Mouse (Mus musculus) hindbrain, embryonic 16.5 days (tissue): ENCODE measurements around the gene Ccdc120. TPM values are rescaled to one million over a fixed set of nuclear protein-coding genes. Genes with fewer than 3 reads are reported as not detected.
A peak's percentile ranks its signal among the peaks of the same experiment; 100 is the strongest.

ENCODE experiments used
- ATAC-seq: fragments of 200-750 bp; cut with Nextera tagmentation; 2 replicates; pipeline ENCODE4 v1.8.0; 2017; ENCODE audit warnings: moderate TSS enrichment, moderate library complexity
- H3K27ac ChIP-seq: fragments of 300-500 bp; sonication (generic); 2 replicates; pipeline ENCODE4 v1.5.1; 2014; ENCODE audit warnings: low read depth, mild to moderate bottlenecking, control low read depth, low read length, moderate library complexity
- H3K27me3 ChIP-seq: fragments of 300-500 bp; sonication (generic); replicated peaks from 2 replicates; pipeline ENCODE4 v1.6.1; 2014; ENCODE audit warnings: low read length; ENCODE audit not compliant: control insufficient read depth, insufficient read depth
- H3K36me3 ChIP-seq: fragments of 300-500 bp; sonication (generic); 2 replicates; pipeline ENCODE4 v1.6.1; 2014; ENCODE audit warnings: mild to moderate bottlenecking, low read length, moderate library complexity, mixed read lengths; ENCODE audit not compliant: control insufficient read depth, insufficient read depth
- H3K4me1 ChIP-seq: fragments of 300-500 bp; sonication (generic); 2 replicates; pipeline ENCODE4 v1.6.1; 2014; ENCODE audit warnings: low read depth, low read length; ENCODE audit not compliant: control insufficient read depth, insufficient read depth
- H3K4me2 ChIP-seq: fragments of 300-500 bp; sonication (generic); 2 replicates; pipeline ENCODE4 v1.6.1; 2014; ENCODE audit warnings: mild to moderate bottlenecking, low read length, control low read depth, moderate library complexity
- H3K4me3 ChIP-seq: fragments of 300-500 bp; sonication (generic); 2 replicates; pipeline ENCODE4 v1.5.1; 2014; ENCODE audit warnings: mild to moderate bottlenecking, low read length, control low read depth, moderate library complexity
- H3K9ac ChIP-seq: fragments of 300-500 bp; sonication (generic); 2 replicates; pipeline ENCODE4 v1.6.1; 2014; ENCODE audit warnings: low read depth, mild to moderate bottlenecking, control low read depth, low read length, moderate library complexity
- H3K9me3 ChIP-seq: fragments of 300-500 bp; sonication (generic); 2 replicates; pipeline ENCODE4 v1.6.1; 2014; ENCODE audit warnings: mild to moderate bottlenecking, low read length, moderate library complexity; ENCODE audit not compliant: control insufficient read depth
- WGBS: fragments of 180-500 bp; shearing (Covaris S2); extraction: QIAGEN DNeasy Blood & Tissue Kit; methylation state at CpG from one replicate; pipeline ENCODE4 v1.1.7; 2014; 5-methylcytosine and 5-hydroxymethylcytosine counted together
- polyA plus RNA-seq: library from polyadenylated mRNA; unstranded; fragments of >200 nt; fragmentation: Nextera tagmentation; extraction: Ambion mirVana; gene quantifications from 2 replicates; pipeline ENCODE4 v1.2.1, GENCODE M21; 2015

Gene Ccdc120
- polyA plus RNA-seq, 1 experiment from 2014 or later: 52.8 TPM

DNA sequence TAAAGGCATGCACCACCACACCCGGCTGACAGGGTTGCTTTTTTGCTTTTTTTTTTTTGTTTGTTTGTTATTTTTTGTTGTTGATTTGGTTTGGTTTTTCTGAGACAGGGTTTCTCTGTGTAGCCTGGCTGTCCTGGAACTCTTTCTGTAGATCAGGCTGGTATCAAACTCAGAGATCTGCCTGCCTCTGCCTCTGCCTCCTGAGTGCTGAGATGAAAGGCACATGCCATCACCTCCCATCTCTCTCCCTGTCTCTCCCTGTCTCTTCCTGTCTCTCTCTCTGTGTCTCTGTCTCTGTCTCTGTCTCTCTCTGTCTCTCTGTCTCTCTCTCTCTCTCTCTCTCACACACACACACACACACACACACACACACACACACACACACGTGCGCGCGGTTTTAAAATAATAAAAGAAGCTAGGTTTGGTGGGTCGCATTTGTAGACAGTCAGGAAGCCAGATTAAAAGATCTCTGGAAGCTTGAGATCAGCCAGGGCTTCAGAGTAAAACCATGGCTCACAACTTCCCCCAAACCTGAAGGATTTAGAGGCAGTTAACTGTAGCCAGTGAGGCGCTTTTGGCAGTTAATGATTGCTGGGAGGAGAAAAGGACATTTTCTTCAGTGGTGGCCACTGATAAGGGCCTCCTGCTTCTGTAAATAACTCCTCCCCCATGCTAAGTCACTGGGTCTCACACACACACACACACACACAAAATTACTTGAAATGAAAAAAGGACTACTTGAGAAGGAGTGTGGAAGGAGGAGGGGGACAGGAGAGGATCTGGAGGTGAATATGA, 27.9 kb upstream of the Ccdc120 start:
- no peak for ATAC-seq
- Histone ChIP-seq H3K4me3 (no peak overlapping the region), H3K9me3 (no peaks in the 10 kb centered on the region), H3K27me3 (no peaks in the 10 kb centered on the region), H3K27ac (no peak overlapping the region), H3K4me2 (no peak overlapping the region), H3K36me3 (peaks cover 4% of the 10 kb centered on the region; the same call in 1 of the 2 replicates), H3K4me1 (no peaks in the 10 kb centered on the region), H3K9ac (no peak overlapping the region)
- 75% methylated on average over 7 of the region's 7 CpGs for WGBS

DNA sequence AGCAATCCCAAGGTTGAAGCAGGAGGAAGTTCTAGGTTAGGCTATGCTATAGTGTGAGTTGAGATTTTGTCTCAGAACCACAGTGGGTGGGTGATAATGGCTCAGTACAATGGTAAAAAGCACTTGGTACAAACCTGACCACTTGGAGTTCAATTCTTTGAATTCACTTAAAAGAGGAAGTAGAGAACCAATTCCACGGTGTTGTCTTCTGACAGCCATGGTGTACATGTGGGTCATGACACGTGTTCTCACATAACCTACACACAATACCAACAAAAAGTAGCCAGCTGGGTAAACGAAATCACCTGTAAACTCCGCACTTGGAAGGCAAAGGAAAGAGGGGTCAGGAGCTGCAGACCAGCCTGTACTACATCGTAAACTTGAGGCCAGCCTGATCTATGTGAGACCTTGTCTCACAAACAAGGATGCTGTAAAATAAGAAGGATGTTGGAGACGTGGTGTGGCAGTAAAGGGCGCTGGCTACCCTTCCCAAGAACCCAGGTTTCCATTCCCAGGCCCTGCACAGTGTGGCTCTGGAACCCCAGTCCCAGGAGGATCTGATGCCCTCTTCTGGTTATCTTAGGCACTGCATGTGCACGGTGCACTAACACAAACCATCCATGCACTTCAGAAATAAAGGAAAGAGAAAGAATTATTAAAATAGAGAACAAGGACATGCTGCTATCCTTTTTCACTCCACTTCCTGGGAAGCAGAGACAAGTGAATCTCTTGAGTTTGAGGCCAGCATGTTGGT, 25.8 kb upstream of the Ccdc120 start:
- 49% methylated on average over 8 of the region's 8 CpGs for WGBS
- no peak overlapping the region for H3K27ac ChIP-seq
- no peak overlapping the region for H3K4me2 ChIP-seq
- no peak overlapping the region for H3K4me3 ChIP-seq
- ATAC-seq: peak; percentile 69
- H3K36me3 ChIP-seq: peaks cover 10% of the 10 kb centered on the region; the same call in 1 of the 2 replicates
- H3K27me3 ChIP-seq: no peaks in the 10 kb centered on the region
- H3K9ac ChIP-seq: no peak overlapping the region
- no peaks in the 10 kb centered on the region for H3K9me3 ChIP-seq
- H3K4me1 ChIP-seq: no peaks in the 10 kb centered on the region

DNA sequence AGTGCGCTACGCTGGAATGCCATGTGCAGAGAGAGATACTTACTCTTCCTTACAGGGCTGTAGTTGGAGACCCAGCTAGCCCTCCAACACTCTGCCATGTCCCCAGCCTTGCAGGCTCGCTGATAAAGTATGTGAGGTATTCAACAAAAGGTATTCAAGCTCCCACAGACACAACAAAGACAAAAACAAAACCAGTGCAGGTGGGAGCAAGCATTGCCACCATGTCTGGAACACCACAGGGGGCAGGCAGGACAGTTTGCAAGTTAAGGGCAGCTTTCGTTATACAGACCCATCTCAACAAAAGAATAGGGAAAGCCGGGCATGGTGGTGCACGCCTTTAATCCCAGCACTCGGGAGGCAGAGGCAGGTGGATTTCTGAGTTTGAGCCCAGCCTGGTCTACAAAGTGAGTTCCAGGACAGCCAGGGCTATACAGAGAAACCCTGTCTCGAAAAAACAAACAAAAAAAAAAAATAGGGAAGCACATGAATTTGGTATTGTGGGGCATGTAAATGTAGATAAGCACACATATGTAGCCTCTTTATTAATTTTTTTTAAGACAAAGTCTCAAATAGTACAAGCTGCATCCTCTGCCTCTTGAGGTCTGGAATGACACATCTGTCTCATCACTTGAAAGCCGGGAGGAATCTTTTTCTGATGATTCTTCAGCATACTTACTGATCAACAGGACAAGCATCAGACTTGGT, 24.9 kb upstream of the Ccdc120 start:
- no peak for ATAC-seq
- no peaks in the 10 kb centered on the region for H3K4me1 ChIP-seq
- WGBS: 79% methylated on average over 9 of the region's 9 CpGs
- no peak overlapping the region for H3K4me3 ChIP-seq
- no peaks in the 10 kb centered on the region for H3K9me3 ChIP-seq
- H3K4me2 ChIP-seq: no peak overlapping the region
- no peak overlapping the region for H3K9ac ChIP-seq
- no peaks in the 10 kb centered on the region for H3K27me3 ChIP-seq
- no peak overlapping the region for H3K27ac ChIP-seq
- H3K36me3 ChIP-seq: peaks cover 13% of the 10 kb centered on the region; the same call in 1 of the 2 replicates

DNA sequence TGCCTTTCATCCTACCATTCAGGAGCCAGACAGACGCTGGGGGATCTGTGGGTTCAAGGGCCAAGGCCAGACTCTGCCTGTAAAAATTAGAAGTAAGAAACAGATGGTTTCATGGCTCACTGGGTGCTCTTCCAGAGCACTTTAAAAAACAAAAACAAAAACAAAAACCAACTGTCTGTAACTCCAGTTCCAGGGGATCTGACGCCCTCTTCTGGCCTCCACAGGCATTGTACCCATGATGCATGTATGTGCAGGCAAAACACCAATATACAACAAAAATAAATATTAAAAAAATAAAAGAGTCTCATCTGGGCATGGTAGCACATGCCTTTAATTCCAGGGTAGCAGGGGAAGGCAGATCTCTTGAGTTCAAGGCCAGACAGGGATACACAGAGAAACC, 22.1 kb upstream of the Ccdc120 start:
- Histone ChIP-seq H3K4me1 (no peaks in the 10 kb centered on the region), H3K9ac (no peak overlapping the region), H3K36me3 (peaks cover 13% of the 10 kb centered on the region), H3K27ac (no peak overlapping the region), H3K4me2 (no peak overlapping the region), H3K27me3 (no peaks in the 10 kb centered on the region), H3K4me3 (no peak overlapping the region), H3K9me3 (no peaks in the 10 kb centered on the region)
- ATAC-seq: no peak
- WGBS: 58% methylated on average over 2 of the region's 2 CpGs

DNA sequence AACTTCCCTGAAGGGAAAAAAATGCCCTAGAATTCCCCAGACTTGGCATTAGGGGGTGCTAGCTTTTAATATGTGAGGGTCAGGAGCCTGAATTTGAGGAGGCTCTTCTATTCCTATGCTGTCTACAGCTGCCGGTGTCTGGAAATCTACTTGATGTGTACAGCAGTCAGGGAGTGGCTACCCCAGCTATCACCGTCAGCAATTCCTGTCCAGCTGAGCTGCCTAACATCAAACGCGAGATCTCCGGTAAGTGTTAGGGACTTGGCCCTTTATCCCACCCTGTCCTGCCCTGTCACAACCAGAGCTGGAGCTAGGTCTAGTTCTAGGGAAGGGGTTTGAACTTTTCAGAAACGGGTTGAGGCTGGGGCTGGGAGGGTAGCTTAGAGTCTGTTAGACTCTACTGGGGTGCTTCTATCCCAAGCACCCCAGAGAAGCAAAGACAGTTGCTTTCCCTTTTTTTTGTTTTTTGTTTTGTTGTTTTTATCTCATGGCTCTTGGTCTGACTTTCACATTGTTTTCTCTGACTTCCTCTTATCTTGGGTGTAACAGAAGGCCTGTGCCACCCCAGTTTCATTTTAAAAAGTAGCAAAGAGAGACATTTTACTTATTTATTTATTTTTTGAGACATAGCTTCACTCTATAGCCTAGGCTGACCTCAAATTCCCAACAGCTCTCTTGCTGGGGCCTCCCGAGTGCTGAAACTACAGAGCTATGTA, 18.8 kb upstream of the Ccdc120 start:
- 85% methylated on average over 7 of the region's 7 CpGs for WGBS
- Histone ChIP-seq H3K9ac (no peak overlapping the region), H3K9me3 (no peaks in the 10 kb centered on the region), H3K36me3 (peaks cover 14% of the 10 kb centered on the region), H3K4me1 (peaks cover 6% of the 10 kb centered on the region), H3K27ac (no peak overlapping the region), H3K4me2 (no peak overlapping the region), H3K4me3 (no peak overlapping the region), H3K27me3 (no peaks in the 10 kb centered on the region)
- no peak for ATAC-seq

DNA sequence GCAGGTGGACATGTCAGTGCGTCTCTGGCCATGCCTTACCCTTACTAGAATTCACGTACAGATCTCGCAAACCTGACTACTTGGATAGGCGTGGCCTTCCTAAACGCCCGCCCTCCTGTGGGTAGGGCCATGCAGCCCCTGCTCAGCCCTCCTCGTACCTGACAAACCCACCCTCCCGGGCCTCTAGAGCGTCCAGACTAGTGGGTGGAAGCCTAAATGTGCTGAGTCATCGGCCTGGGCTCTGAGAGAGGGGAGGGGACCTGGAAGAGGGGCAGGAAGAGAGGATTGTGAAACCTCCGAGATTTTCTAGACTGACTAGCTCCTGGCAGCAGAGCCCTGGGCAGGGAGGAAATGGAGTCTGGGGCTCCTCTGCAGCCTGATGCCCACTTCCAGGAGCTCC, 15.1 kb upstream of the Ccdc120 start:
- 20% methylated on average over 11 of the region's 11 CpGs for WGBS
- H3K36me3 ChIP-seq: peaks cover 4% of the 10 kb centered on the region; the same call in 1 of the 2 replicates
- peak overlapping the region; percentile 67 for H3K4me2 ChIP-seq
- peak overlapping the region; percentile 41; the same call in 1 of the 2 replicates for H3K9ac ChIP-seq
- no peaks in the 10 kb centered on the region for H3K9me3 ChIP-seq
- no peak overlapping the region for H3K27ac ChIP-seq
- ATAC-seq: peak; percentile 32; the same call in 1 of the 2 replicates
- H3K27me3 ChIP-seq: no peaks in the 10 kb centered on the region
- H3K4me1 ChIP-seq: peaks cover 12% of the 10 kb centered on the region
- peak overlapping the region; percentile 65 for H3K4me3 ChIP-seq

DNA sequence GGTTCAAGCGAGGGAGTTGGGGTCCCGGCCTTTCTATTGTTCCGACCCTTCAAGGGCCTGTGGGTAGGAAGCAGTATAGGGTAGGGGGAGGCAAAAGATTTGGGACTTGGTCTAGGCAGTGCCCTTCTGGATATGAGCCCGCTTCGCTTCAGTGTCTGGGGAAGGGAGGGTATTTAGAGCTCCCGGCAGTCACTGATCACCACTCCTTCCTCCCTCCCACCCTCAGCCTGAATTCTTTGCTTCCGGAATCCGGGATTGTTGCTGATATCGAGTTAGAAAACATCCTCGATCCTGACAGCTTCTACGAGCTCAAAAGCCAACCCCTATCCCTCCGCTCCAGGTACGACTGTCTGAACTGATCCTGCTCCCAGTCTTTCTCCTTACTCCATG, 14.6 kb upstream of the Ccdc120 start:
- H3K36me3 ChIP-seq: peaks cover 2% of the 10 kb centered on the region; the same call in 1 of the 2 replicates
- H3K27ac ChIP-seq: no peak overlapping the region
- peak overlapping the region; percentile 41; the same call in 1 of the 2 replicates for H3K9ac ChIP-seq
- peaks cover 12% of the 10 kb centered on the region for H3K4me1 ChIP-seq
- 16% methylated on average over 10 of the region's 13 CpGs for WGBS
- no peaks in the 10 kb centered on the region for H3K27me3 ChIP-seq
- no peaks in the 10 kb centered on the region for H3K9me3 ChIP-seq
- H3K4me2 ChIP-seq: peak overlapping the region; percentile 67
- H3K4me3 ChIP-seq: peak overlapping the region; percentile 65
- ATAC-seq: peak; percentile 1; the same call in 1 of the 2 replicates

DNA sequence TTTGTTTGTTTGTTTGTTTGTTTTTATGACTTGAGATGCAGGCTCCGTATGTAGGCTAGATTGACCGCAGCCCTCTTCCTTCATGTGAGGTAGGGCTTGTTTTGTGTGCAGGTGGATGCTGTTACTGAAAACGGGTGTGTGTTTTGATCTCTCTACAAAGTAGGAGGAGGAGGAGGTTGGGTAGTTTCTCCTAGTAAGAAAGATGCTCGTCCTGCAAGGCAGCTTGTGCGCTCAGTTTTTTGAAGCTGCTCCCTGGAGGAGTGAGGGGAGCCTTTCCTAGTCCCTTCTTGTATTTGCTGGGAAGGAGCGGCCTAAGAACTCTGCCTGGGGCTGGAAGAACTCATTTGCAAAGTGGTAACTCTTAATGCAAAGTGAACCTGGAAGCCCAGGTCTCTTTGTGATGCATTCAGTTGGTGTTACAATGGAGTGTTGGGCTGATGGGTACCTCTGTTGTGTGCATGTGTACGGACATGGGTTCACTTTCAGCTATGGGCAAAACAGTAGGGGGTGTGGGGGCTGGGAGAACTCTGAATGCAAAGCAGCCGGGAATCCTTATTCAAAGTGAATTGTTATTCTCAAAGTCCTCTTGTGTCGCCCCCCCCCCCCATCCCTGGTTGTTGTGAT, 14.1 kb upstream of the Ccdc120 start:
- H3K9me3 ChIP-seq: no peaks in the 10 kb centered on the region
- peak overlapping the region; percentile 67 for H3K4me2 ChIP-seq
- H3K4me3 ChIP-seq: peak overlapping the region; percentile 65
- no peak for ATAC-seq
- peaks cover 12% of the 10 kb centered on the region for H3K4me1 ChIP-seq
- whole genome bisulfite sequencing: 14% methylated on average over 9 of the region's 9 CpGs
- no peak overlapping the region for H3K27ac ChIP-seq
- peaks cover 2% of the 10 kb centered on the region; the same call in 1 of the 2 replicates for H3K36me3 ChIP-seq
- 0 out of 2 replicates have a peak overlapping the region, but pooled peaks have one; percentile 41 for H3K9ac ChIP-seq
- H3K27me3 ChIP-seq: no peaks in the 10 kb centered on the region
